Mouse (Mus musculus): ENCODE data around the gene Alg10b.
"Not testable (repeated sequence)": the region's sequence is repeated elsewhere in the genome, so short reads cannot be mapped to it uniquely, and the experiment has no call there.

Alg10b gene

DNA sequence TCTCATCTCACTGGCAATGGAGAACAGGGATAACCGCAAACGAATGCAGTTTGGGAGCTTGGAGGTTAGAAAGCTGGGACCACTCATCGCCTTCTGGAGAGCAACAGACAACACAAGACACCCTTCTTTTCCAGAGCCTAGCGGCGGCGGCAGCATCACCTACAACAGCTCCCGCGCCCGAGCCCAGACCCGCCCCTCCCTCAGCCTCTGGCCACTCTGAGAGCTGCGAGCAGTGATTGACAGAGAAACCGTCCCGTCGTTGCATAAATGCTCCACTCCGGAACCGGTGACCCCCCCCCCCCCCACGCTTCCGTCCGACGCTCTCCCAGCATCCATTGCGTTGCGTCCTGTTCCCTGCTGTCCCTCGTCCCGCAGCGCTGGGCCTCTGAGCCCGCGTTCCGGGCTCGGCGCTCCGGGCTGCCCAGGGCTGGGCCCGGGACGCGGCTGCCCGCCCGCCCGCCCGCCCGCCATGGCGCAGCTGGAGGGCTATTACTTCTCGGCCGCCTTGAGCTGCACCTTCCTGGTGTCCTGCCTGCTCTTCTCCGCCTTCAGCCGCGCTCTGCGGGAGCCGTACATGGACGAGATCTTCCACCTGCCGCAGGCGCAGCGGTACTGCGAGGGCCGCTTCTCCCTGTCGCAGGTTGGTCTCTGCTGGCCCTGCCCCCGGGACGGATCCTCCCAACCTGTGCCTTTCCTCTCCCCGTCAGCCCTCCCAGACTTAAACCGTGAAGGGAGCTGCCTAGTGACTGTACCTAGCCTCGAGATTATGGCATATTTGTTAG lies at the start of gene Alg10b:
Gene Alg10b (plus strand): TSS at position 343 of the 782 bp plus-strand sequence.
- in situ Hi-C loops (cut with MboI; ENCODE audit: low pct_unique_long_range_greater_than_20kb in 1 of 2, low sequenced_read_pairs in 2 of 2, unreplicated experiment in 1 of 2), result loop anchor here (25.0 kb wide), 4 partner anchors 387 to 612 kb away; partner anchors contain the start of gene Syt10 (in 1 of the 2)

GRCm38 (mm10) chr15:90183108-90183507 lies 41.0 kb upstream of the Alg10b start:
- in situ Hi-C loops (cut with MboI; ENCODE audit: low pct_unique_long_range_greater_than_20kb in 1 of 2, low sequenced_read_pairs in 2 of 2, unreplicated experiment in 1 of 2), result not testable (repeated sequence)

DNA sequence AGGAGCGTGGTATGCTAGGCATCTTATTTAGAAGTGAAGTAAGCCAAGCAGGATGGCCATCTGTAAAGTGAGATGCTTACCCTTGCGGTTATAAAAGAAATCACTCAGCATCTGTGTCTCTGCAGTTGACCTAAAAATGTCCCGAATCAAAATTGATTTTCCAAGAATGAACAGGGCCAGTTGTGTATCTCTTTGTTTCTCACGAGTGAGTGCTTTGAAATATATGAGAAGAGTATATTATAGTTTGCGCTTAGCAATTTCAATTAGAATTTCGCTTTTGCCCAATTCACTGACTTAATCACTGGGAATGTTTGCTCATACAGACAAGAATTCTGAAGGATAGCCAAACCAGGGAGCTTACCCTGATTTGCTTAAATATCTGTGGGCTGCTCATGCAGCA lies 40.6 kb upstream of the Alg10b start:
- in situ Hi-C loops (cut with MboI; ENCODE audit: low pct_unique_long_range_greater_than_20kb in 1 of 2, low sequenced_read_pairs in 2 of 2, unreplicated experiment in 1 of 2), result no loop called here

DNA sequence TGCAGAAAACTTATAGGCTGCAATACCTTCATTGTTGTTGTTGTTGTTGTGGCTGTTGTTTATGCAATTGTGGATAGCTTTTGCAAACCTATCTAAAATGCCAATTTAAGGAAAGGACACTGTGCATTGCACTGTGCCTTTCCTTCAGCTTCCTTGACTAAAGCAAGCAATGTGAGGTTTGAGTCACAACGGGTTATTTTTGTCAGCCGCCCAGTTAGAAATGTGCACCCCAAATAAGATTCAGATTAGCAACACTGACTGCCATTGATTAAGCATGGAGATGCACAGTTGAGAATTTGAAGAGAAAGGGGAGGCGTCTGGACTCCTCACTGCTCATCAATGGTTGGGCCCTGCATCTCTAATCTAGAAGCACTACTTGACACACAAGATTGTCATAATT lies 39.4 kb upstream of the Alg10b start:
- in situ Hi-C loops (cut with MboI; ENCODE audit: low pct_unique_long_range_greater_than_20kb in 1 of 2, low sequenced_read_pairs in 2 of 2, unreplicated experiment in 1 of 2), result no loop called here

- in situ Hi-C loops (cut with MboI; ENCODE audit: low pct_unique_long_range_greater_than_20kb in 1 of 2, low sequenced_read_pairs in 2 of 2, unreplicated experiment in 1 of 2), result no loop called here
Measured at GRCm38 (mm10) chr15:90189477-90189876, 34.6 kb upstream of the Alg10b start.

GRCm38 (mm10) chr15:90213946-90214345 lies 10.2 kb upstream of the Alg10b start:
- in situ Hi-C loops (cut with MboI; ENCODE audit: low pct_unique_long_range_greater_than_20kb in 1 of 2, low sequenced_read_pairs in 2 of 2, unreplicated experiment in 1 of 2), result loop anchor here (25.0 kb wide), 4 partner anchors 377 to 602 kb away; partner anchors contain the start of gene Syt10 (in 1 of the 2)

DNA sequence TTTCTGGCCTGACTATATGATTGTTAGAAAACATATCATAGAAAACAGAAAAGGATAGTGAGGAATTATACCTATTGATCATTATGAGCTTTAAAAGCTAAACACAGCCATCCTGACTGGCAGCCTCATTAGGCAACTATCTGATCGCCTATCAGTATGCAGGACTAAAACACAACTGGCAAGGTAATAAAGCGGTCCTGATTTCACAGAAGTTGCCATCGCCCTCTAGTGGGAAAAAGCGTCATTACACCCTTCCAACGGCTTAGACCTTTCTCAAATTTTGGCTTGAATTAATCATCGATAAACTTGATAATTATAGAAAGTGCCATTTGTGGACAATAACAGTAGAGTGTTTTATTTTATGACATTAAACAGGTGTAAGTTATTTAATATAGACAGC lies 9.2 kb upstream of the Alg10b start:
- in situ Hi-C loops (cut with MboI; ENCODE audit: low pct_unique_long_range_greater_than_20kb in 1 of 2, low sequenced_read_pairs in 2 of 2, unreplicated experiment in 1 of 2), result loop anchor here (25.0 kb wide), 4 partner anchors 378 to 603 kb away; partner anchors contain the start of gene Syt10 (in 1 of the 2)

- in situ Hi-C loops (cut with MboI; ENCODE audit: low pct_unique_long_range_greater_than_20kb in 1 of 2, low sequenced_read_pairs in 2 of 2, unreplicated experiment in 1 of 2), result no loop called here
Measured at GRCm38 (mm10) chr15:90225058-90225575, 1.0 kb downstream of the Alg10b start.

- in situ Hi-C loops (cut with MboI; ENCODE audit: low pct_unique_long_range_greater_than_20kb in 1 of 2, low sequenced_read_pairs in 2 of 2, unreplicated experiment in 1 of 2), result no loop called here
Measured at GRCm38 (mm10) chr15:90237657-90238056, 13.5 kb downstream of the Alg10b start.

DNA sequence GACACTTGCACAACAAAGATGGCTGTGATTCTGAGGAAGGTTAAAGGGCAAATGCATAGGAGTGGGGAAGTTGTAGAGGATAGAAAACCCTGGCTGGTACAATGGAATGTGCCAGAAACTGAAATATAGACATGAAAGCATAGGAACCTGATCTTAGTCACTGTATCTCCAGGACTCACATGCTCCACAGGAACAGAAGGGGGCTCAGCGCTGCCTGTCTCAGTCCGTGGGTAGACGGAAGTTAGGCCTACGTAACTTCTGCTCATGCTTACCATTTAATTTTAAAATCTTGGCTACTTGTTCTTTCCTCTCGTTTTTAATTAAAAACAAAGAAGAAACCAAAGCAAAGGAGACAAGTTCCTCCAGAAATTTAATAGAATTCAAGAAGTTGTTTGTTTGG lies 20.0 kb downstream of the Alg10b start:
- in situ Hi-C loops (cut with MboI; ENCODE audit: low pct_unique_long_range_greater_than_20kb in 1 of 2, low sequenced_read_pairs in 2 of 2, unreplicated experiment in 1 of 2), result no loop called here

- in situ Hi-C loops (cut with MboI; ENCODE audit: low pct_unique_long_range_greater_than_20kb in 1 of 2, low sequenced_read_pairs in 2 of 2, unreplicated experiment in 1 of 2), result loop anchor here in 1 of 2 experiments (10.0 kb wide), 1 partner anchor 585 kb away; no protein-coding TSS in a partner anchor
Measured at GRCm38 (mm10) chr15:90249694-90250093, 25.6 kb downstream of the Alg10b start.

GRCm38 (mm10) chr15:90282876-90283275 lies 58.8 kb downstream of the Alg10b start:
- in situ Hi-C loops (cut with MboI; ENCODE audit: low pct_unique_long_range_greater_than_20kb in 1 of 2, low sequenced_read_pairs in 2 of 2, unreplicated experiment in 1 of 2), result no loop called here

Measured in mouse embryonic stem cell (cell line).